Mouse (Mus musculus) stomach, postnatal 0 days (tissue): ENCODE measurements around the gene Cdiptos. TPM values are rescaled to one million over a fixed set of nuclear protein-coding genes. Genes with fewer than 3 reads are reported as not detected.
A peak's percentile ranks its signal among the peaks of the same experiment; 100 is the strongest.

ENCODE experiments used
- ATAC-seq: fragments of 200-750 bp; cut with Nextera tagmentation; 2 replicates; pipeline ENCODE4 v1.8.0; 2017; ENCODE audit not compliant: low FRiP score, low TSS enrichment
- DNase-seq: peaks from one replicate; pipeline ENCODE4 v3.0.0-alpha.2; 2016; ENCODE audit warnings: low spot score
- H3K27ac ChIP-seq: fragments of 300-500 bp; sonication (generic); replicated peaks from 2 replicates; pipeline ENCODE4 v1.5.1; 2014; ENCODE audit warnings: mild to moderate bottlenecking, control low read depth
- H3K27me3 ChIP-seq: fragments of 300-500 bp; sonication (generic); 2 replicates; pipeline ENCODE4 v1.6.1; 2014; ENCODE audit warnings: low read length; ENCODE audit not compliant: control insufficient read depth, insufficient read depth
- H3K36me3 ChIP-seq: fragments of 300-500 bp; sonication (generic); 2 replicates; pipeline ENCODE4 v1.6.1; 2014; ENCODE audit warnings: low read length, mixed read lengths; ENCODE audit not compliant: control insufficient read depth, insufficient read depth
- H3K4me1 ChIP-seq: fragments of 300-500 bp; sonication (generic); replicated peaks from 2 replicates; pipeline ENCODE4 v1.6.1; 2014; ENCODE audit warnings: antibody characterized with exemption; ENCODE audit not compliant: control insufficient read depth, insufficient read depth
- H3K4me2 ChIP-seq: fragments of 300-500 bp; sonication (generic); replicated peaks from 2 replicates; pipeline ENCODE4 v1.6.1; 2014; ENCODE audit warnings: low read depth, mild to moderate bottlenecking, control low read depth, moderate library complexity
- H3K4me3 ChIP-seq: fragments of 300-500 bp; sonication (generic); 2 replicates; pipeline ENCODE4 v1.5.1; 2014; ENCODE audit warnings: low read depth, low read length, control low read depth
- H3K9ac ChIP-seq: fragments of 300-500 bp; sonication (generic); 2 replicates; pipeline ENCODE4 v1.6.1; 2014; ENCODE audit warnings: mild to moderate bottlenecking, low read length, control low read depth, mixed read lengths
- H3K9me3 ChIP-seq: fragments of 300-500 bp; sonication (generic); 2 replicates; pipeline ENCODE4 v1.6.1; 2016; ENCODE audit warnings: low read length; ENCODE audit not compliant: control insufficient read depth
- CTCF ChIP-seq: IDR thresholded peaks from 2 replicates; pipeline ENCODE4 v1.5.1; 2016; ENCODE audit warnings: antibody characterized with exemption, low read depth, mild to moderate bottlenecking, moderate library complexity
- EP300 ChIP-seq: optimal IDR thresholded peaks from 2 replicates; pipeline ENCODE3; 2016; ENCODE audit warnings: antibody characterized with exemption
- WGBS: fragments of 180-500 bp; shearing (Covaris S2); extraction: QIAGEN DNeasy Blood & Tissue Kit; methylation state at CpG from one replicate; pipeline ENCODE4 v1.1.7; 2014; 5-methylcytosine and 5-hydroxymethylcytosine counted together
- polyA plus RNA-seq: library from polyadenylated mRNA; unstranded; fragments of >200 nt; fragmentation: Nextera tagmentation; extraction: Ambion mirVana; gene quantifications from 2 replicates; pipeline ENCODE4 v1.2.1, GENCODE M21; 2015

Gene Cdiptos
- polyA plus RNA-seq, result 1.5 and 1.7 TPM in 2 replicates

DNA sequence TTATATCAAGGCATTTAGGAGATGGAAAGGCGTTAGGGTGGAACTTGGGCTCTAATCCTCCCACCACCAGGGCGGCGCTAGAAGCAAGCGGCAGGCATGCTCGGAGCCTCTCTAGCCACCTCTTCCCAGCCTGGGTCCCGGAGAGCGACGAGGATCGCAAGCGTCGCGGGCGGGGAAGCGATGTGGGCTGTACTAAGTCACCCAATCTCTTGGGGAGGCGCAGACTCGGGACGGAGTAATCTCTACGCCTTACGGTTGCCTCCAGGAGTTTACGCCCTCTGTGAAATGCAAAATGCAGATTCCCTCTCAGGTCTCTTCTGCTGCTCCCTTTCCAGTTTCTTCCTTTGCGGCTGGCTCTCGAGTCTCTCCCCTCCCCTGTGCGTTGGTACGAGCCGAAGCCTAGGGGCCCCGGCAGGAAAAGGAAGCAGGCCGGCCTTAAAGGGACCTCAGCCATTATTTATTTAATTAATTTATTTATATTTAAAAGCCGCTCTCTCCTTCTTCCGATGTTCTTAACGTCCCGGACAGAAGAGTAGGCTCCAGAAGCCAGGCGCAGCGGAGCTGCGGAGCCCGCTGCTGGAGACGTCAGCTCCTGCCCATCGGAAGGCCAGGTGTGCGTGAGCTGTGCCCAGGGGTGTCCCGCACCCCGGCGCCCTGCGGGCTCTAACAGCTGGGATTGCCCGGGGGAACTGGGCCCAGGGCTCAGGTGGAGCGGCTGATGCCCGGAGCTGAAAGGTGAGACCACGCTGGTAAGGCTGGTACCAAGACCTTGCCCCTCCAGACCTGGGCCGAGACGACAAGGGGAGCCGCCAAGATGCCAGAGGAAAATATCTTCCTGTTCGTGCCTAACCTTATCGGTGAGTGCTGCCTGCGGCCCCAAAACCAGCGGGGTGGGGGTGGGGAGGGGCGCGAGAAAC, at the start of gene Cdiptos:
TSS of gene Cdiptos (minus strand) at position 149 of the 917 bp plus-strand sequence.
- peak within 1 kb of the TSS; percentile 90 for H3K4me2 ChIP-seq
- TF ChIP-seq CTCF (peak; percentile 99), EP300 (peak; percentile 70)
- peak within 1 kb of the TSS; percentile 98 for H3K27ac ChIP-seq
- under 1% methylated on average over 54 of the region's 55 CpGs for WGBS
- H3K4me3 ChIP-seq, result peak within 1 kb of the TSS; percentile 99
- H3K36me3 ChIP-seq, result peaks cover 11% of the 10 kb centered on the region; the same call in 1 of the 2 replicates
- DNase-seq (peak; percentile 96), ATAC-seq (peak; percentile 95)
- H3K4me1 ChIP-seq, result 0 out of 2 replicates have a peak, but pooled peaks cover 4% of the 10 kb centered on the region
- H3K9ac ChIP-seq, result peak within 1 kb of the TSS; percentile 98
- no peaks in the 10 kb centered on the region for H3K27me3 ChIP-seq
- H3K9me3 ChIP-seq, result no peaks in the 10 kb centered on the region

DNA sequence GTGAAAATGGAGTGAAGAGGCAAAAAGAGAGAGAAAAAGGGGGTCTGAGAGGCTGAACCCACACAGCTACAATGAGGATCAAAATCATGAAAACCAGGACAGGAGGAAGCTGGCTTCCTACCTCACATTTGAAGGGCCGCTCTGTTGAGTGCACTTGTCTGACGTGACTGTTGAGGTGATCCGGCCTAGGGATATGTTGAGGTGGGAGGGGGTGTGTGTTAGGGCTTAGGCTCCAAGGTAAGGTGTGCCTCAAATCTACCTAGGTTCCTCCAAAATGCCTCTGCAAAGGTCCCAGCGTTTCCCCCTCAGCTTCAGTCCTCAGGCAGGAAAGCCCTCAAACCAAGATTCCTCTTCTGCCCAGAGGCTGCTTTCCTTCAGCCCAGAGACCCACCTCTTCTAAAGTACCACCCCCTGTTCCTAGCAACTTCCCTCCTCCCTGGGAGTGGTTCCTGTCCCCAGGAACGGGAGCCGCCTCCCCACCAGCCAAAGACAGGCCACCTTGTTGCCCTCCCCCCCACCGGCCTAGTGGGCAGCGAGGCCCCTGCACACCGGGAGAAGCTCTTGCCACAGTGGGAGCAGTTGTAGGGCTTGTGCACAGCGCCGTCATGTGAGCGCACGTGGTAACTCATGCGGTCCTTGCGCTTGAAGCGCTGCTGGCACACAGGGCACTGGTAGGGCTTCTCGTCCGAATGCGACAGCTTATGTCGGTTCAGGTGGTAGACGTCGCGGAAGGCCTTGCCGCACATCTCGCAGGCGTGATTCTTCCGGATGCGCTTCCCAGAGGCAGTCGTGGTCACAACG, 49.1 kb upstream of the Cdiptos start:
- Histone ChIP-seq H3K4me2 (peak overlapping the region; percentile 96), H3K9me3 (no peaks in the 10 kb centered on the region), H3K27me3 (no peaks in the 10 kb centered on the region), H3K4me3 (peak overlapping the region; percentile 84), H3K27ac (peak overlapping the region; percentile 96), H3K36me3 (peaks cover 3% of the 10 kb centered on the region; the same call in 1 of the 2 replicates), H3K4me1 (peaks cover 11% of the 10 kb centered on the region), H3K9ac (peak overlapping the region; percentile 87)
- DNase-seq (peak; percentile 89), ATAC-seq (peak; percentile 53)
- WGBS, result 2% methylated on average over 30 of the region's 30 CpGs
- TF ChIP-seq EP300, result no peak
- TF ChIP-seq CTCF, result peak; percentile 92

DNA sequence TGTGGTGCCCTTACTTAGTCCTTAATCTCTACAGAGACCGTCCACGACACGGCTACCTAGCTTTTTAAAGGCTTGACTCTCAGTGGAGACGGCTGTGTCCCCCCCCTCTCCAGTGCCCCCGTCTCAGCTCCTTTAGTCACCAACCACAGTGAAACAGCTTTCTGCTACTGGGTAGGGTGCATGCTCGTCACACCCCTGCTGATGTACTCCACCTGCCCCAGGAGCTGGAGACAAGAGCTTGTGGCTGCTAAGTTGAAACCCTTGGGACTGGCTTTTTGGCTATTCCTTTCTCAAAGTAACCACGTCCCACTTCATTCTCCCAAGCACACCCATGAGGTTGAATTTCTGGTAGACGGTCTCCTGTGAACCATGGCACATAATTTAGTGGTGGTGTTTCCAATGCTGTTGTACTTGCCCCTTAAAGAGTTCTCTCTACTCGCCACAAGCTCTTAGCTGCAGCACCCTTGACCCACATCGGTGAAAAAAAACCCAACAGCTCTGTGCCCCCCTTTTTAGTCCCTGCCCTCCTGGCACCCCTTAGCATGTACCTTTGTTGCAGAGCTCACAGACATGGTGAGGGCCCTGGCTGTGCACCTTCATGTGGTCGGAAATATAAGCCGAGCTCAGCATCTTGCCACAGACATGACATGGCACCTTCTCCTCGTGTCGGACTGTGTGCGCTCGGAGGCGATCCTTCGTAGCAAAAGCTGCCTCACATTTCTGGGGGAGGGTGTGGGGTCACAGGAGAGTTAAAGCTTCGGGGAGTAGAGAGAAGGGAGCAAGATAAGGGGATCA, 48.2 kb upstream of the Cdiptos start:
- Histone ChIP-seq H3K4me3 (peak overlapping the region; percentile 84), H3K27me3 (no peaks in the 10 kb centered on the region), H3K9me3 (no peaks in the 10 kb centered on the region), H3K27ac (no peak overlapping the region), H3K9ac (peak overlapping the region; percentile 87), H3K36me3 (peaks cover 3% of the 10 kb centered on the region; the same call in 1 of the 2 replicates), H3K4me2 (peak overlapping the region; percentile 96), H3K4me1 (peaks cover 12% of the 10 kb centered on the region)
- DNase-seq (no peak), ATAC-seq (no peak)
- no peak for TF ChIP-seq CTCF
- TF ChIP-seq EP300, result no peak
- 18% methylated on average over 19 of the region's 19 CpGs for WGBS

DNA sequence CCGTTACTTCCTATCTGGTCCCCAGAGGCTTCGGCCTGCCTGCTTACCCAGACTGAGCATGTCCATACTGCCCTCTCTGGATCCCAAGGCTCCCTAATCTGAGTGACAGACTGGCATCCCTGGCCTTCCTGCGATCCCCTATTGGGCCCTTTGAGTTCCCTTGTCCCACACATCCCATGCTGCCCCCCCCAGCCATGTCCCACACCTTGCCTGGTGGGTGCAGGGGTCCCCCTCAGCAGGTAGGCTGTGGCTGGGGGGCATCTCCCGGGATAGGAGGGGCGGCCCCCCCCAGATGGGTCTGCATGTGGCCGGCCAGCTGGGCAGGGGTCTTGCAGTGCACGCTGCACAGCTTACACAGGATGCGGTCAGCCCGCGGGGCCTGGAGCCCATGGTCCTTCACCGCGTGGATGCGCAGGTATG, 47.4 kb upstream of the Cdiptos start:
- Histone ChIP-seq H3K9me3 (no peaks in the 10 kb centered on the region), H3K4me2 (no peak overlapping the region), H3K36me3 (peaks cover 3% of the 10 kb centered on the region; the same call in 1 of the 2 replicates), H3K4me3 (no peak overlapping the region), H3K27me3 (no peaks in the 10 kb centered on the region), H3K4me1 (peaks cover 14% of the 10 kb centered on the region), H3K9ac (no peak overlapping the region; the same call in 1 of the 2 replicates), H3K27ac (no peak overlapping the region)
- ATAC-seq, result no peak
- WGBS, result 67% methylated on average over 13 of the region's 13 CpGs
- no peak for DNase-seq
- TF ChIP-seq CTCF, result no peak
- no peak for TF ChIP-seq EP300
